Mouse (Mus musculus) ES-E14 (cell line): ENCODE measurements around the gene Ckm.

ENCODE experiments used
- CHD2 ChIP-seq: IDR thresholded peaks from 2 replicates; pipeline ENCODE4 v1.6.1; 2014; ENCODE audit warnings: mild to moderate bottlenecking, low read depth, low read length, inconsistent platforms
- HCFC1 ChIP-seq: IDR thresholded peaks from 2 replicates; pipeline ENCODE4 v1.6.1; 2012; ENCODE audit warnings: low read length, inconsistent platforms, borderline replicate concordance; ENCODE audit not compliant: insufficient read depth
- MAFK ChIP-seq: IDR thresholded peaks from 2 replicates; pipeline ENCODE4 v1.6.1; 2014; ENCODE audit warnings: mild to moderate bottlenecking, low read depth, low read length, inconsistent platforms; ENCODE audit not compliant: insufficient read depth
- ZC3H11A ChIP-seq: IDR thresholded peaks from 2 replicates; pipeline ENCODE4 v1.6.1; 2012; ENCODE audit warnings: low read depth, mild to moderate bottlenecking, inconsistent platforms, low read length, borderline replicate concordance
- ZNF384 ChIP-seq: IDR thresholded peaks from 2 replicates; pipeline ENCODE4 v1.6.1; 2012; ENCODE audit warnings: low read depth, low read length, inconsistent platforms

DNA sequence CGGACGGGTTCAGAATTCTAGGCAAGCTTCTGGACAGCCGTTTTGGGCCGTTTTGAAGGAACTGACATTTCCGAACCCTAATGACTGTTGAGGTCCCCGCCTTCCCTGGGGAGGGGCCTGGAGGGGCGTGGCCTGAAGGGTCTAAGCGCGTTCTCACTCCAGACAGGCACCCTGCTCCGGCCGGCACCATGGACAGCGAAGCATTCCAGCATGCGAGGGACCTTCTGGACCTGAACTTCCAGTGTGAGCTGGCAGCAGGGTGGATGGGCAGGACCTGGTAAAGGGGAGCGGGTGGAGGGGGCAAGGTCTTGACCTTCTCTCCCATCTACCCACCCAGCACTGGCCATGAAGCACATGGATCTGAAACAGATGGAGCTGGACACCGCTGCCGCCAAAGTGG lies 36.2 kb upstream of the Ckm start:
- TF ChIP-seq ZNF384 (no peak), ZC3H11A (no peak), CHD2 (no peak), HCFC1 (no peak), MAFK (no peak)
